Mouse (Mus musculus) intestine, embryonic 16.5 days (tissue): ENCODE data around the gene Rnf111. TPM values are rescaled to one million over a fixed set of nuclear protein-coding genes. Genes with fewer than 3 reads are reported as not detected.
A peak's percentile ranks its signal among the peaks of the same experiment; 100 is the strongest.

Experiments used
- ATAC-seq: fragments of 200-750 bp; cut with Nextera tagmentation; 2 replicates; pipeline ENCODE4 v1.8.0; 2017; ENCODE audit warnings: moderate TSS enrichment, moderate library complexity
- H3K27ac ChIP-seq: fragments of 300-500 bp; sonication (generic); 2 replicates; pipeline ENCODE4 v1.5.1; 2014; ENCODE audit warnings: mild to moderate bottlenecking, low read length
- H3K27me3 ChIP-seq: fragments of 300-500 bp; sonication (generic); replicated peaks from 2 replicates; pipeline ENCODE4 v1.6.1; 2014; ENCODE audit warnings: low read length, control low read depth, mixed read lengths; ENCODE audit not compliant: control insufficient read depth, insufficient read depth
- H3K36me3 ChIP-seq: fragments of 300-500 bp; sonication (generic); 2 replicates; pipeline ENCODE4 v1.6.1; 2014; ENCODE audit warnings: low read length, control low read depth; ENCODE audit not compliant: control insufficient read depth, insufficient read depth
- H3K4me1 ChIP-seq: fragments of 300-500 bp; sonication (generic); 2 replicates; pipeline ENCODE4 v1.6.1; 2014; ENCODE audit warnings: low read length, control low read depth, mixed read lengths; ENCODE audit not compliant: control insufficient read depth, insufficient read depth
- H3K4me2 ChIP-seq: fragments of 300-500 bp; sonication (generic); 2 replicates; pipeline ENCODE4 v1.6.1; 2014; ENCODE audit warnings: low read depth, low read length, control low read depth
- H3K4me3 ChIP-seq: fragments of 300-500 bp; sonication (generic); 2 replicates; pipeline ENCODE4 v1.5.1; 2014; ENCODE audit warnings: mild to moderate bottlenecking, low read length
- H3K9ac ChIP-seq: fragments of 300-500 bp; sonication (generic); 2 replicates; pipeline ENCODE4 v1.6.1; 2014; ENCODE audit warnings: low read depth, low read length
- H3K9me3 ChIP-seq: fragments of 300-500 bp; sonication (generic); 2 replicates; pipeline ENCODE4 v1.6.1; 2016; ENCODE audit warnings: low read length, control low read depth; ENCODE audit not compliant: control insufficient read depth
- WGBS: fragments of 180-500 bp; shearing (Covaris S2); extraction: QIAGEN DNeasy Blood & Tissue Kit; methylation state at CpG from one replicate; pipeline ENCODE4 v1.1.7; 2014; 5-methylcytosine and 5-hydroxymethylcytosine counted together
- polyA plus RNA-seq: library from polyadenylated mRNA; unstranded; fragments of >200 nt; fragmentation: Nextera tagmentation; extraction: Ambion mirVana; gene quantifications from 2 replicates; pipeline ENCODE4 v1.2.1, GENCODE M21; 2015

Gene Rnf111
- polyA plus RNA-seq, 1 experiment from 2014 or later: 17.7 TPM

- ATAC-seq: no peak
- no peaks in the 10 kb centered on the region for H3K27me3 ChIP-seq
- H3K9me3 ChIP-seq: no peaks in the 10 kb centered on the region
- WGBS: 69% methylated on average over 2 of the region's 2 CpGs
- H3K4me2 ChIP-seq: no peak overlapping the region
- no peak overlapping the region for H3K4me3 ChIP-seq
- H3K9ac ChIP-seq: no peak overlapping the region
- peaks cover 7% of the 10 kb centered on the region; the same call in 1 of the 2 replicates for H3K4me1 ChIP-seq
- no peaks in the 10 kb centered on the region for H3K36me3 ChIP-seq
- no peak overlapping the region for H3K27ac ChIP-seq
These were observed 2.7 kb upstream of the Rnf111 start for GRCm38 (mm10) chr9:70506186-70506585.

GRCm38 (mm10) chr9:70503015-70503603 lies 416 bp downstream of the Rnf111 start:
- H3K9ac ChIP-seq: peak overlapping the region; percentile 97
- peak overlapping the region; percentile 99 for H3K27ac ChIP-seq
- H3K9me3 ChIP-seq: no peaks in the 10 kb centered on the region
- no peaks in the 10 kb centered on the region for H3K27me3 ChIP-seq
- H3K4me2 ChIP-seq: peak overlapping the region; percentile 53
- H3K4me3 ChIP-seq: peak overlapping the region; percentile 73
- H3K36me3 ChIP-seq: no peaks in the 10 kb centered on the region
- peaks cover 3% of the 10 kb centered on the region; the same call in 1 of the 2 replicates for H3K4me1 ChIP-seq
- ATAC-seq: peak; percentile 93
- under 1% methylated on average over 39 of the region's 70 CpGs for WGBS

DNA sequence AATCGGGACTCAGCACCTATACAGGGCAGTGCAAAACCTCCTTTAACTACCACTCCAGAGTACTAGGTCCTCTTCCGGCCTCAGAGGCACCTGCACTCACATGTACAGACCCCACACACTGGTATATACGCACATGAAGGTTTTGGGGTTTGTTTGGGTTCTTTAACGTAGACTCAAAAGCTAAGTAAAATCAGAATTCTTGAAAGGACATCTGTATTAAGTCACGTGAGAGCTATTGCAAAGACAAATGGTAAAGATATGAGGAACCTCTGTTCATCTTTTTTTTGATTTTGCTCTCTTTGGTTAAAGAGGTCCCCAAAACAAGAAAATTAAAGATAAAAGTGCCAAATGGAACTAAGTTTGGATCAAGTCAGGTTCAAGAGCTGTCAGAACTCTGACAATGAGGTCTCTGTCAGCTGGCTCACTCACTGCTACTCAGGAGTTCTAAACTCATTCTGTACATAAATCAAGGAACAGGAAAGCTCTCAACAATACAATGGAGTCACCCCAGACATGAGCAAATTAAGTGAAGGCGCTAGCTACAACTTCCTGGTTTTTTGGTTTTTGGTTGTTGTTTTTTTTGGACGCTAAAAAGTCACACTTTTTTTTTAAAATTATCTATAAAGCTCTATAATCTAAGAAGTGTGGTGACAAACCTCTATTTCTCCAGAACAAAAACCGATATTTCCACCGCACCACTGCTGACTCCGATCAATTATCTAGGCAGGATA lies 1.1 kb downstream of the Rnf111 start:
- peaks cover 3% of the 10 kb centered on the region; the same call in 1 of the 2 replicates for H3K4me1 ChIP-seq
- no peaks in the 10 kb centered on the region for H3K27me3 ChIP-seq
- peak overlapping the region; percentile 99 for H3K27ac ChIP-seq
- H3K36me3 ChIP-seq: no peaks in the 10 kb centered on the region
- ATAC-seq: no peak
- H3K9me3 ChIP-seq: no peaks in the 10 kb centered on the region
- peak overlapping the region; percentile 97 for H3K9ac ChIP-seq
- H3K4me3 ChIP-seq: peak overlapping the region; percentile 73
- H3K4me2 ChIP-seq: peak overlapping the region; percentile 53
- 30% methylated on average over 10 of the region's 10 CpGs for WGBS

- H3K4me2 ChIP-seq: no peak overlapping the region
- ATAC-seq: no peak
- H3K27ac ChIP-seq: no peak overlapping the region
- H3K9ac ChIP-seq: no peak overlapping the region
- H3K27me3 ChIP-seq: no peaks in the 10 kb centered on the region
- H3K4me3 ChIP-seq: no peak overlapping the region
- no peaks in the 10 kb centered on the region for H3K9me3 ChIP-seq
- H3K36me3 ChIP-seq: no peaks in the 10 kb centered on the region
- no peaks in the 10 kb centered on the region for H3K4me1 ChIP-seq
These were observed 6.5 kb downstream of the Rnf111 start for GRCm38 (mm10) chr9:70496990-70497389.

- WGBS: 93% methylated on average over 2 of the region's 2 CpGs
- H3K9ac ChIP-seq: no peak overlapping the region
- H3K36me3 ChIP-seq: no peaks in the 10 kb centered on the region
- H3K27me3 ChIP-seq: no peaks in the 10 kb centered on the region
- no peak overlapping the region for H3K27ac ChIP-seq
- H3K4me2 ChIP-seq: no peak overlapping the region
- H3K4me3 ChIP-seq: no peak overlapping the region
- no peaks in the 10 kb centered on the region for H3K9me3 ChIP-seq
- no peak for ATAC-seq
- no peaks in the 10 kb centered on the region for H3K4me1 ChIP-seq
These were observed 10.5 kb downstream of the Rnf111 start for GRCm38 (mm10) chr9:70493038-70493437.

DNA sequence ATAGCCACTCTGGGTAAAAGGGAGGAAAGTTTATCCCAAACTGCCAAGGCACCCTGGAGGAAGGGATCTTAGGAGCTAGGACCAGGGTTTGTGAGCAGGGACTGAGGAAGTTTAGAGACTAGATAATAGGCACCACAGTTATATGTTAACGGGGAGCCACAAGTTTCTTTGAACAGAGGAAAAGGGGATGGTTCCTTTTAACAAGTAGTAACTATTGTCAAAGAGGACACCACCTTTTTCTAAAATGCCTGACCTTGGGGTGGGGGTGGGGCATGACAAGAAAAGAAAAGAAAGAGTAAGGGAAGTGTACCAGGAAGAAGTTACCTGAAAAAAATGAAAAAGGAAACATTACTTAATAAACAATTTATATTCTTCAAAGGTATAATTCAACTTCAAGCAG lies 12.3 kb downstream of the Rnf111 start:
- H3K9me3 ChIP-seq: no peaks in the 10 kb centered on the region
- no peaks in the 10 kb centered on the region for H3K4me1 ChIP-seq
- no peak overlapping the region for H3K27ac ChIP-seq
- H3K36me3 ChIP-seq: no peaks in the 10 kb centered on the region
- no peaks in the 10 kb centered on the region for H3K27me3 ChIP-seq
- no peak overlapping the region for H3K4me3 ChIP-seq
- no peak for ATAC-seq
- no peak overlapping the region for H3K4me2 ChIP-seq
- WGBS: 81% methylated on average over 1 of the region's 1 CpGs
- H3K9ac ChIP-seq: no peak overlapping the region

DNA sequence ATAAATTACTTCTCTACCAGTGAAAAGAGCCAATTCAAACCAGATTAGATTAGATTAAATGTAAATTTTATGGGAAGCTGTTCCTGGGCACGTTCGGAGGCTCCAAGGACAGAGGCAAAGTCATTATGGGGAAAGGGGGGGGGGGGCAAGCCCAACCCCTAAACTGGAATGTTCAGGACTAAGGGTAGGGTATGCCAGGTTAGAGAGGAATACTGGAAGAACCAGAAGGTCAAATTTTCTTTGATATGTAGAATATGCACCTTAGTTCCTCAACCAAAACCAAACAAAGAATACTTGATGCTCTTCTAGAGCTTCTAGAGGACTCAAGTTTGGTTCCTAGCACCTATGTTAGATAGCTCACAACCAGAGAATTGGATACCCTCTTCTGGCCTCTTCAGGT lies 16.1 kb downstream of the Rnf111 start:
- no peak overlapping the region for H3K27ac ChIP-seq
- H3K4me1 ChIP-seq: no peaks in the 10 kb centered on the region
- no peak for ATAC-seq
- no peaks in the 10 kb centered on the region for H3K27me3 ChIP-seq
- no peak overlapping the region for H3K4me3 ChIP-seq
- no peak overlapping the region for H3K9ac ChIP-seq
- 50% methylated on average over 2 of the region's 2 CpGs for WGBS
- H3K36me3 ChIP-seq: no peaks in the 10 kb centered on the region
- H3K4me2 ChIP-seq: no peak overlapping the region
- H3K9me3 ChIP-seq: no peaks in the 10 kb centered on the region

DNA sequence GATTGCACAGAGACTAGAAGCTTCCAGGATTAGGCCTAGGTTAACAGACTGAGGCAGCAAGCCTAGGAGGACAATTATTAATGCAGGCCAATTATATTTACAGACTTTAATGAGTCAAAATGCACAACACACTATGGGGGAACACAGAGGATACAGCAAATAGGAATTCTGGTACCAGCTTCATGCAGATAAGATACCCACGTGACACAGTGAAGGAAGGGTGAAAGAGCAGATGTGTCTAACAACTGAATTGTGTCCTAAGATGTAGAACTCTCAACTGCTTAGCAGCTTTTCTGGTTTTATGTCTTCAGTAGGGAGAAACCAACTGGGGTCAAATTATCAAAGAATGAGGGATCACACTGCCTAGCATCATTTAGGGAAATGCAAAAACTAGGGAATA lies 17.7 kb downstream of the Rnf111 start:
- Histone ChIP-seq H3K27ac (no peak overlapping the region), H3K4me2 (no peak overlapping the region), H3K4me1 (no peaks in the 10 kb centered on the region), H3K4me3 (no peak overlapping the region), H3K27me3 (no peaks in the 10 kb centered on the region), H3K36me3 (no peaks in the 10 kb centered on the region), H3K9me3 (no peaks in the 10 kb centered on the region), H3K9ac (no peak overlapping the region)
- ATAC-seq: no peak
- WGBS: 90% methylated on average over 1 of the region's 1 CpGs

DNA sequence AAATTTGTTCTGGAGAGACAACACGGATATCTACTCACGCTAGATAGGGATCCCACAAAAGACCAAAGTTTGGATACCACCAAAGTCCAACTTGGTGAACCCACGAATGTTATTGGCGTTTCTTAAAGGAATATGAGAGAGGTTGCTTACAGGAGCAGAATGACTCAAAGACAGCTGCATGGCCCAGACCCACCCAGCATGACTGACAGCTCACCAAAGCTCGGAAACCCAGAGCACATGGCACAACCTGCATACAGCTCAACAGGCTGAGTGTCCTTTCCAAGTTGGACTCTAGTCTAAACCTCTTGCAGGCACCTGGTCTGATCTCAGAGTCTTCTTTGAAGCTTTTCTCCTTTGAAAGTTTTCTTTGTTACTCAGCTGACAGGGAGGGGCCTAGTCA lies 20.0 kb downstream of the Rnf111 start:
- ATAC-seq: no peak
- Histone ChIP-seq H3K4me3 (no peak overlapping the region), H3K9me3 (no peaks in the 10 kb centered on the region), H3K9ac (no peak overlapping the region), H3K4me2 (no peak overlapping the region), H3K4me1 (no peaks in the 10 kb centered on the region), H3K27me3 (no peaks in the 10 kb centered on the region), H3K27ac (no peak overlapping the region), H3K36me3 (no peaks in the 10 kb centered on the region)
- WGBS: 89% methylated on average over 5 of the region's 5 CpGs
